Mouse (Mus musculus) A20 (cell line): ENCODE measurements at regions not wholly inside any gene's neighbourhood (a gene's known extent, or its start where the extent isn't known, plus 50 kb on each side); places are given as distances from the start of the nearest gene placed in this dataset.

Experiments used
- DNase-seq: peaks from one replicate; pipeline ENCODE4 v3.0.0-alpha.2; 2011; ENCODE audit warnings: low read depth, low spot score

DNA sequence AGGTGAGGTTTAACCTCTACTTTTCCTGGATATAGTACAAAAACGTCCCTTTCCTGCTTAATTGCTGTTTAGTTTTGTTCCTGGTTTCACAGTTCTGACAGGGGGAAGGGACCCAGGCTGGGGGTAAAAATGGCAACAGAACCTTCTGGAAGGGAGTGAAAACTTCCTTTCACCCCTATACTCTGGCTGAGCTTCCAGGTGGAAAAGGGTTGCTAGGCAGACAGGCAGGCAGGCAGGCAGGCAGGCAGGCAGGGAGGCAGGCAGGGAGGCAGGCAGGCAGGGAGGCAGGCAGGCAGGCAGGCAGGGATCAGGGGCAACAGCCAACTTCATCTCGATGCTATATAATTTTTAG, 94.9 kb upstream of the Bmper start:
- DNase-seq, result no peak

DNA sequence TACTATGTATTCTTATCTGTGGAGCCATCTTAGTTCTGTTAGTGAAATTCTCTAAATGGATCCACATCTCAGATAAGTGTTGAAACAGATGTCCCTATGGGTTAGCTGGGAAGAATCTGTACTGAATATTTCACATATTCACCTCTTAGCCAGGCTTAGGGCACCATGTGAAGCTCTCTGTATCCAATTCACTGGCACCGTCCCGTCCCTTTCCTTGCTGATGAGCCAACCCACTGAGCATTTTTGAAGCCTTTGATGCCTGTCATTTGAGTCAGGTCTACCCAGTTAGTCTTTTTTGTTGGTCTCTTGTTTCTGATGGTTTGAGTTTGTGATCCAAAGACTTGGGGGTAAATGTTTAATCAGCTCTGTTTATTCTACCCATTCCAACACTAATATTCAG, 88.9 kb upstream of the Bmper start:
- DNase-seq, result no peak

DNA sequence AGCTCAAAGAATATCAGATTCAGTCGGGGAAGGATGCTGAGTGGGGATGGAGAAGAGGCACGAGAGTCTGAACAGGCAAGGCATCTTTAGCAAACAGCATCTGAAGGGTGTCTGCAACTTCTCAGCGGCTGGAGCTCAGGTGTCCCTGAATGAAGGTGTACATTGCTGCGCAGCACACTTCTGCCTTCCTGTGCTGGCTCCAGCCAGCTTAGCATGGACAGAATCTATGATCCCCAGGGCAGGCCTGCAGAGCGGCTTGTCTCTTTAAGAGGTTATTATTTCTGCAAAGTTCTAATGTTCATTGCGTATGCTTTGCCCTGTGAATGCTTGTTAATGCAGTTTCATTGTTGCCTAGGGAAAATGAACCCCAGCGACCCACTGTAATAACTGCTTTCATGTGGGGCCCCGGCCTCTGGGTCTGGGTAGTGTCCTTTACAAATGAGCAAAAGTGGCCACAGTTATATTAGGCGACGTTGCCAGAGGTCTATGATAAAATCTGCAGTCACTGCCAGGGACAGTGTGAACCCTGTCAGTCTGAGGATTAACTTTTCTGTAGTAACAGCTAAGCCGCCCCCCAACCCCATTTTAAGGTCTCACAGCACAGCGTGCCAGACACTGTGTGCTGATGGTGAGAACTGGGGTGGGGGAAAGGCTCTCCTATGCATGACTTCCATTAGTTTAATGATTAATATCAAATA, 88.3 kb upstream of the Bmper start:
- no peak for DNase-seq

DNA sequence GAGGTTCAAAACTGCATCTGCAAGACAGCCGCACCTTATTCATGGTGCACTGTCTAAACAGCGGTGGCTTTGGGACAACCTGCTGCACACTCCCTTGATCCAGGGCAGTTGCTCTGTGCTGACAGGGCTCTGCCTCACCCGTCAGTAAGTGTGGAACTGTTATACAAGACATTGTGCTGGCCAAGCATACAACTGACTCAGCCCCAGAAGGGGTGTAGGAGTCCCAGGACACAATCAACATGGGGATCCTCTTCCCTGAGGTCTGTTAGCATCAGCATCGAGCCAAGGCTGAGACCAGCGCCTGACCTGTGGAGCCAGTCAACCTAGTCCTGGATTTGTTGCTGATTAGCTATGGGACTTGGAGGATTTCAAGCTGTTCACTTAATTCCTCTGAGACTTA, 86.4 kb upstream of the Bmper start:
- no peak for DNase-seq

DNA sequence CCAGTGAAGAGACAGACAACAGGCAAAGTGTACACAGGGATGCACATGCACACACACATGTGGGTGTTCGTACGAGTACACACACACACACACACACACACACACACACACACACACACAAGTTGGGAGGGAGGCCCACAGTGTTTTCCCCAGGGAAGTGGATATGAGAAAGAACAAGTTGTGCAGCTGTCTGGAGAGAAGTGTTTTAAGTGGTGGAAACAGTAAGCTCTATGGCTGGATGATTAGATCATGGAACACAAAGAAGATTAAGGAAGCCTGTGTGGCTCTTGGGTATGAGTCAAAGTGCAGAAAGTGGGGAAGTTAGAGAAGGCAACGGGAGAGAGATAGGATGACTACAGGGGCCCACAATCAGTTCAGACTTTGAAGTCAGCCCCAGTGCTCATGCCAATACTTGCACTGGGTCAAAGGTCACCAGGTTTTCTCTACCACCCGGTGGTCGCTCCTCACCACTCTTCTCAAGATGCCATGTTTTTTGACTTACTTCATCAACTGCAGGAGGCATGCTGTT, 85.1 kb upstream of the Bmper start:
- no peak for DNase-seq

DNA sequence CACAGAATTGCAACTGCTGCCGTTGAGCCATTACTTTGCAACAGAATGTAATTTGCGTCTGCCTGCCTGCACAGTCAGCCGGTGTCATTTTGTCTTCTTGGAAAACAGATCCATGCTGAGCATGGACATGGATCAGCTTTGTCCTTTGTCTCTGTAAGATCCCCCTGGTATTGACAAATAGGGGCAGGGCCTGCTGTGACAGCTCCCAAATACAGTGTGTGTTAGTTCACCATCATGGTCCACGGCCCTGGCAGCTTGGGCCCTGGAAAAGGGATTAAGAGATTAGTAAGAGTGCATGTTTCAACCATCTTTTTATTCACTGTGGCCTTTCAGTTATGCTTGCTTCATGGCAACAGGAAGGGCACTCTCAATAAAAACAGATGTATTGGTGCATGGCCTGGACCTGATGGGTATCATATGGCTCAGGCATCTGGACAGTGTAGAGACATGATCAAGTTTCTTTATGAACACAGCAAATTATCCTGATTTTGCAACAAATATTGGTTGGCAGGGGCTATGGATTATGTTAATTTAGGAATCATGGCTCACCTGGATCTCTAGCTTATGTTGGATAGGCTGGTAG, 83.2 kb upstream of the Bmper start:
- DNase-seq, result no peak

DNA sequence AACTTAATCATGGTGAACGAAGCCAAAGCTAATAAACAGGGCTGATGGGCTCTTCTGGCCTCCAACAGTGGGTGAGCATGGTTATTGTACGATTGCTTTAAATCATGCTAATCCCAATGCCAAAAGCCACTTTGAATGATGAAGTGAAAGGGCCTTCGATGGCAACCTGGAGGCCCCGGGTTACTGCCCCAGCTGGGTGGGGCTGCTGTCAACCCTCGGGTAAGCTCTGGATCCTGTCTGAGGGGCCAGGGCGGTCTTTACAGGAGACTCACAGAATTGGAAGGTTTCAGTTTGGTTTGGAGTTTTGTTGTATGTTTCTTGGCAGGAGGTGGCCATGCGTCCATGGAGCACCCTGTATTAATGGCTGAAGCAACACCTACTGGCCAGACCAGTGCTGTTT, 78.6 kb upstream of the Bmper start:
- DNase-seq, result no peak

DNA sequence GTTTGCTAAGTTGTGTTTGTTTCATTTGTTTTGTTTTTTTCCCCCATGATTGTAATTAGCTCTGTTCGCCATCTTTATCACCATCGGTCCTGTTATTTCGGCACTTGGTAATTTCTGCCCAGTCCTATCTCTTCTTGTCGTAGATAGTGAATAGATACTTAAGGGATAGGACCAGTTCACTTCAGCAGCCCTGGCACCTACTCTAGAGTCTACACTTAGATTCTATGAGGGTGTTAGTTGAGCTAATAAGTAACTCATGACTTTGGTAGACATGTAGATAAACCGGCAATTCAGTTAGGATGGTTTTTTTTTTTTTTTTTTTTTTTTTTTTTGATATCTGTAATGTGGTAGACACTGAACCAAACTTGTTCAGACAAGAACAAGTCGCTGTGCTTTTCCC, 72.5 kb upstream of the Bmper start:
- DNase-seq, result no peak

DNA sequence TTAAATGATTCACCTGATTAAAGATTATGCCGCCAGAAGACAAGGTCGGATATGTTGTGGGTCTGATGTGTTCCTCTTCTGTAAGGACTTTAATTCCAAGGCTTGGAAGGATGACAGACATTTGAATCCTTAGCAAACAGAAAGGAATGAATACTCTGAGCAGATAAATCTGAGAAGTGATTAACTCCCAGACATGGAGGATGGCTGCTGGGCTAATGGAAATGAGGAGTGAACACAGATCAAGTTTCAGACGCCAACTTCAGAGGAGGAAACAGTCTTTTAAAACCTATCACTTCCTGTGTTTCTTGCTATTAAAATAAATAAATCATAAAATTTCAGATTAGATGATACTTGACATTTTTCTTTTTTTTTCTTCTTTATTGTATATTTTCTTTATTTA, 72.0 kb upstream of the Bmper start:
- no peak for DNase-seq

DNA sequence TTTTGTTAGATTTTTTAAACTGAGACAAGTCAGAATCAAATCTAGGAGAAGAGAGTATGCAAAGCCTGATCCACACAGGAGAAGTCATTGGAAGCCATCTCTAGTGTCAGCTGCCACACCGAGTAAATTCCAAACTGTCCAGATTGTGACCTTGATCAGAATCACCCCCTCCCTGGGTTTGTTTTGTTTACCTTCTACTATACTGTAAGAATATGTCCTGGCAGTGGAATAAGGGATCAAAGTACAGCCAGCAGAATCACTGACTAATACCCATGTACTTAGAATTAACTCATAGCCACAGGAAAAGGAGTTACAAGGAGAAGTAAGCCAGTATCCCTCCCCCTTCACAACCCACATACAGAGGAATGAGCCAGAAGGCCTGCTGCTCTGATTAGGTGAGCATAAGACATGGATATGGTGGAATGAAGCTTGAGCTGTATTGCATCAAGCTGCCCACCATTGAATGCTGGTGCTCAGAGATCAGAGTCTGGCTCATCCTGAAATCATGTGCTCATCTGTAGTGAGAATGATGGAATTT, 70.9 kb upstream of the Bmper start:
- no peak for DNase-seq

DNA sequence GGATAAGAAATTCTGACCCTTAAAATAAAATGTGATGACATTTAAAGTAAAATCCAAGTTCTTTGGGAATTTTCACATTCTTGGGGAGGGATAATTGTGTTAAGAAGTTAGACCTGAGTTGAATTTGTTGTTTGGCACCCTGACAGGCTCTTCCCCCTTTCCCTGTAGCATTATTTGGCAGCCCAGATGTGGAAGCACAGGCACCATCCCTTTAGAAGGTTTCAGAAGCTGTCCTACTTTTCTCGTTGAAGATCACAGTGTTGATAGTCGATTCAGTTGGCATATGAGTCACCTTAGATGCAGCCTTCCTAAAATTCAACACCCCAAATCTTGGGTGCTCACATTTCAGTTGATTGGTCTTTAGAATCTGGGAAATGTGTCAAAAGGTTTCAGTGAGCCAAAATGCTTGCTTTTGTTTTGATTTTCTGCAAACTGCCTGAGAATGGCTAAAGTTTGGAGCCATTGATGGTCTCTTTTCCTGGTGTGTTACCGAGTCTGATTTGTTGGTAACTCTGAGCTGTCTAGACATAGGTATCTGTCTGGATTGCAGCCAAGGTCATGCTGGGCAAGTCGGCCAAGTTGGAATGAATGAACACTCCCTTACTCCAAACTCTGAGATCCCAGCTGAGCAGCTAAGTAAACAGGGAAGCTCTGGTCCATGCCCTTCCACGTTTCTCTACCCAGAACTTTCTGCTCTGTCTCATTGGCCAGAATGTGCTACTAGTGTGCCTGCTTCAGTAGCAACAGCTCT, 65.9 kb upstream of the Bmper start:
- no peak for DNase-seq

DNA sequence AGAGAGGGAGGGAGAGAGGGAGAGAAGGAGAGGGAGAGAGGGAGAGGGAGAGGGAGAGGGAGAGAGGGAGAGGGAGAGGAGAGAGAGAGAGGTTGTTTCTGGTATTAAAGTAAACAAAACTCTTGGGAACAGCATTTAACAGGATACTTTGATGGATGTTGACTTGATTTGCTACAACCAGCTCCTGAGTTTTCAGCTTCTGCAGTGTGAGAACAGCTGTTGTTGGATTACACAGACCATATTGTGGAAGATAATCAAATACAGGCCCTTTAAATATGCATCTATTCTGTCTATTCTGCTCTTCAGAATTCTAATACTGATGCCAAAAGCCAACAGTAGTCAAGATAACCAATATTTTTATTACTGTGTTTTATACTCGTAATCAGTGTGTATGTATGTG, 64.4 kb upstream of the Bmper start:
- no peak for DNase-seq

DNA sequence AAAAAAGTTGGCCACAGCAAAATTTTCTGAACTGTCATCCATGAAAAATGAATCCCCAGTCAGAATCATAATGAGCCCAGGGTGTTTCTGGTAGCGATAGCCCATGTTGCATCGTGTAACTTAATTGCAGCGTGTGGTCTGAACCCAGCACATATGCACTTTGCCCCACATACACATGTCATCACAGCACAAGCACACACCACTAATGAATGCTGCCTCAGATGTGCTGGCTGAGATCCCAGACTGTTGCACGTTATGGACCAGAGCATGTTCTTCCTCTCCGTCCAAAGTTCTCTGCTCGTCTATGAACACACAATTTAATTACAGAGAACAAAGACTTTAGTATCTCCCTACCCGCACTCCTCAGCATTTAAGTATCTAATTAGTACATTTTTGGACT, 61.5 kb upstream of the Bmper start:
- no peak for DNase-seq

DNA sequence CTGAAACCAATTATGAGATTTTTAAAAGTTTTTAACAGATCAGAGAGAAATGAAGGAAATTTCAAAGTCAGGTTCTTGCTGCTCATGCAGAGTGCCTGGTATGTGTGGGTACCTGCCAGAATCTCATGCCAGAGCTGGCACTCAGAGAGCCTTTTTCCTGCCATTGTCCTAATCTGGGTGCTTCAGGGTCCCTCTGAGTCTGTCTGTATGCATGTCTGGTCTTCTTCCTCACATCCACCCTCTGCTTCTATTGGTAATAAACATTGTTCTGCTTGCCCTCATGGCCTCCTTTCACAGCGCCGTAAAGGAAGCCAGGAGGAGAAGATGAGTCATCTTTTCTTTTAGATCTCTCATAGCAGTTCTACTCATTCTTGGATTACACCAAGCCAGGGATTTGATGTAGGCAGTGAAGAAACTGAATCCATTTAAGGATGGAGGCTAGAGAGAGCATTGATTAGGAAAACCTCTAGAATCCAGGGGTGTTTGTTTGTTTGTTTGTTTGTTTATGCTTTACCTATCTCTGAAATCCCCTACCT, 55.8 kb upstream of the Bmper start:
- no peak for DNase-seq

DNA sequence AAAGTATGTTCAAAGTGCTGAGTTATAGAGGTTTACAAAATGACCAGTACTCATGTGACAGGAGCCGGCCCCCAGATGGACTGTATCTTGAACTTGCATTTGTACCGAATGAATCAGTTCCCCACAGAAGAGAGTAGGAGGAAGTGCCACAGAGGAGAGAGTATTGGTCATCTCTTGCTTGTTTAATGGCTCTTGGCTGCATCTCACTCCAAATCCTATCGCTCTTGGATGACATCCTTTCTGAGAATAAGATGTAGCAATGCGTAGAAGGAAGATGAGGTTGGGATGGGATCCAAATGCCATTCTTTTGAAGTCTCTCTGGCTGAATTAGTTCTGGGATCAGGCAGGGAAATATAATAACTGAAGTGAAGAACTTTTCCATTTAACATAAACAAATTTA, 55.2 kb upstream of the Bmper start:
- DNase-seq, result no peak

DNA sequence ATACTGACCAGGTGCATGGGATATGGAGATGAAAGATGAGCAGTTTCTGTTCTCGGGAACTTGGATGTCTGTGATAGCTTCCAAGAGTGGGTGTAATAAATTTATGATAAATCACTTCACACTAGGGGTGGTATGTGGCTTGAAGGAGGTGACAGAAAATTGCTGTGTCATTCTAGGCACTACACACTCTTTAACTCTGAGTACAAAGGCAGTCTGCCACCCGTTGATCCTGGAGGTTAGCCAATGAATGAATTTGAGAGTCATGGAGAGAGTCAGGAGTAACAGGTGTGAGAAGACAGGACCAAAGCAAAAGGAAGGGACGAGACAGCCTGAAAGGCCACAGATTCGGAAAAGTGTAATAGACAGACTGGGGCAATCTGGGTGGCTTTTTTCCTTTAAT, 54.7 kb upstream of the Bmper start:
- no peak for DNase-seq

DNA sequence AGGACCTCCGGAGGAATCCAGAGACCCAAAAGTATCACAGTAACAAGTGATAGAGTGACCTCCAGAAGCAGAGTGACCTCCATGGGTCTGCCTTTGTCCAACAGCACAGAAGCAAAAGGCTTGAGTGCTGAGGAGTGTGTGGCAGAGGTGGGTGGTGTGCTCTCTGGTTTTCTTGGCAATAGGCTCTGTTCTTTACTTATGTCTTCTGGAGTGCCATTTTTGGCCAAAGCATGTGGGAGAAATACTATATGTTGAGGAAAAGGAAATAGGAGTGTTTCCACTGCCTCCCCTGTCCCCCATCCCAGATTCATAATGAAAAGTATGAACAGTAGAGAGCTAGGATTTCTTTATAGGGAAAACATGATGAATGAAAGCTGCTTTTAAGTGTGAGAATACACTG, 51.5 kb upstream of the Bmper start:
- no peak for DNase-seq
